Mouse (Mus musculus): Measurements from ENCODE around the gene Tent5a. TPM values are rescaled to one million over a fixed set of nuclear protein-coding genes. Genes with fewer than 3 reads are reported as not detected.

Gene Tent5a
- total RNA-seq (2021) (10 to 100 TPM; 11.0 to 12.5 TPM), polyA plus RNA-seq (2012; rRNA removed) (3.2 and 5.1 TPM in 2 replicates)
- long read RNA-seq, full-length matches to known transcripts = 3 of 6 reads
- long read RNA-seq, partial matches to known transcripts = 1 of 6 reads
- long read RNA-seq, other reads (novel, unspliced or antisense) = 2 of 6 reads

GRCm38 (mm10) chr9:85327242-85328211 is at the start of gene Tent5a:
Gene Tent5a (minus strand): TSS chr9:85327348.
- peak within 1 kb of the TSS; percentile 91 for H3K27ac ChIP-seq
- H3K9ac ChIP-seq (ENCODE audit: low read depth, low read length) = peak within 1 kb of the TSS; percentile 72
- peak; percentile 87 to 92 for DNase-seq
- H3K4me3 ChIP-seq = peak within 1 kb of the TSS; percentile 54
- H3K36me3 ChIP-seq (ENCODE audit: control insufficient read depth, insufficient read depth, low read length) = peaks cover 6% of the 10 kb centered on the region
- H3K4me1 ChIP-seq (ENCODE audit: control insufficient read depth, insufficient read depth, low read length) = no peaks in the 10 kb centered on the region
- peak; percentile 85 for TF ChIP-seq POLR2A (IDR thresholded peaks at IDR 0.05; ENCODE audit: insufficient read depth, low read depth, low read length)
- no peak for TF ChIP-seq EP300 (IDR thresholded peaks at IDR 0.05; ENCODE audit: insufficient read depth, low read depth, low read length)
- under 1% methylated on average over 72 of the region's 72 CpGs for WGBS
- no peaks in the 10 kb centered on the region for H3K27me3 ChIP-seq (ENCODE audit: control insufficient read depth, insufficient read depth, low read length)
- H3K79me2 ChIP-seq (replicated peaks; ENCODE audit: control insufficient read depth, insufficient read depth, low read length) = no peaks in the 10 kb centered on the region
- intact Hi-C loops (cut with DNase I) = loop anchor here (2.0 to 10.0 kb wide), 9 partner anchors 187 to 1370 kb away; no protein-coding TSS in a partner anchor

GRCm38 (mm10) chr9:85376643-85377307 is 49.6 kb upstream of the Tent5a start:
- 90% methylated on average over 3 of the region's 3 CpGs for WGBS
- no peaks in the 10 kb centered on the region for H3K4me1 ChIP-seq (ENCODE audit: control insufficient read depth, insufficient read depth, low read length)
- H3K36me3 ChIP-seq (ENCODE audit: control insufficient read depth, insufficient read depth, low read length) = no peaks in the 10 kb centered on the region
- DNase-seq = no peak
- intact Hi-C loops (cut with DNase I) = no loop called here
- no peak overlapping the region for H3K9ac ChIP-seq (ENCODE audit: low read depth, low read length)
- H3K27me3 ChIP-seq (ENCODE audit: control insufficient read depth, insufficient read depth, low read length) = no peaks in the 10 kb centered on the region
- H3K4me3 ChIP-seq = no peak overlapping the region
- H3K27ac ChIP-seq = no peak overlapping the region
- no peaks in the 10 kb centered on the region for H3K79me2 ChIP-seq (replicated peaks; ENCODE audit: control insufficient read depth, insufficient read depth, low read length)
- no peak for TF ChIP-seq EP300 (IDR thresholded peaks at IDR 0.05; ENCODE audit: insufficient read depth, low read depth, low read length)
- TF ChIP-seq POLR2A (IDR thresholded peaks at IDR 0.05; ENCODE audit: insufficient read depth, low read depth, low read length) = no peak
- TF ChIP-seq CTCF (IDR thresholded peaks at IDR 0.05) = no peak

GRCm38 (mm10) chr9:85375152-85375551 is 48.0 kb upstream of the Tent5a start:
- no peaks in the 10 kb centered on the region for H3K79me2 ChIP-seq (replicated peaks; ENCODE audit: control insufficient read depth, insufficient read depth, low read length)
- no peaks in the 10 kb centered on the region for H3K4me1 ChIP-seq (ENCODE audit: control insufficient read depth, insufficient read depth, low read length)
- H3K9ac ChIP-seq (ENCODE audit: low read depth, low read length) = no peak overlapping the region
- no peak for DNase-seq
- 71% methylated on average over 4 of the region's 4 CpGs for WGBS
- no peak overlapping the region for H3K4me3 ChIP-seq
- H3K36me3 ChIP-seq (ENCODE audit: control insufficient read depth, insufficient read depth, low read length) = no peaks in the 10 kb centered on the region
- intact Hi-C loops (cut with DNase I) = no loop called here
- no peaks in the 10 kb centered on the region for H3K27me3 ChIP-seq (ENCODE audit: control insufficient read depth, insufficient read depth, low read length)
- TF ChIP-seq EP300 (IDR thresholded peaks at IDR 0.05; ENCODE audit: insufficient read depth, low read depth, low read length) (no peak), POLR2A (IDR thresholded peaks at IDR 0.05; ENCODE audit: insufficient read depth, low read depth, low read length) (no peak), CTCF (IDR thresholded peaks at IDR 0.05) (no peak)
- H3K27ac ChIP-seq = no peak overlapping the region

- Histone ChIP-seq H3K36me3 (ENCODE audit: control insufficient read depth, insufficient read depth, low read length) (no peaks in the 10 kb centered on the region), H3K79me2 (replicated peaks; ENCODE audit: control insufficient read depth, insufficient read depth, low read length) (no peaks in the 10 kb centered on the region), H3K27me3 (ENCODE audit: control insufficient read depth, insufficient read depth, low read length) (no peaks in the 10 kb centered on the region), H3K9ac (ENCODE audit: low read depth, low read length) (no peak overlapping the region), H3K4me1 (ENCODE audit: control insufficient read depth, insufficient read depth, low read length) (no peaks in the 10 kb centered on the region; the same call in 1 of the 2 replicates), H3K27ac (no peak overlapping the region), H3K4me3 (no peak overlapping the region)
- TF ChIP-seq EP300 (IDR thresholded peaks at IDR 0.05; ENCODE audit: insufficient read depth, low read depth, low read length) = no peak
- TF ChIP-seq CTCF (IDR thresholded peaks at IDR 0.05) = no peak
- TF ChIP-seq POLR2A (IDR thresholded peaks at IDR 0.05; ENCODE audit: insufficient read depth, low read depth, low read length) = no peak
- 51% methylated on average over 1 of the region's 1 CpGs for WGBS
- DNase-seq = no peak
- intact Hi-C loops (cut with DNase I) = no loop called here
Measured at GRCm38 (mm10) chr9:85372034-85372433, 44.9 kb upstream of the Tent5a start.

GRCm38 (mm10) chr9:85369512-85369911 is 42.4 kb upstream of the Tent5a start:
- no peak for DNase-seq
- Histone ChIP-seq H3K27ac (no peak overlapping the region), H3K36me3 (ENCODE audit: control insufficient read depth, insufficient read depth, low read length) (no peaks in the 10 kb centered on the region), H3K4me3 (no peak overlapping the region), H3K27me3 (ENCODE audit: control insufficient read depth, insufficient read depth, low read length) (no peaks in the 10 kb centered on the region), H3K9ac (ENCODE audit: low read depth, low read length) (no peak overlapping the region), H3K79me2 (replicated peaks; ENCODE audit: control insufficient read depth, insufficient read depth, low read length) (no peaks in the 10 kb centered on the region), H3K4me1 (ENCODE audit: control insufficient read depth, insufficient read depth, low read length) (no peaks in the 10 kb centered on the region; the same call in 1 of the 2 replicates)
- 72% methylated on average over 5 of the region's 5 CpGs for WGBS
- no peak for TF ChIP-seq EP300 (IDR thresholded peaks at IDR 0.05; ENCODE audit: insufficient read depth, low read depth, low read length)
- TF ChIP-seq POLR2A (IDR thresholded peaks at IDR 0.05; ENCODE audit: insufficient read depth, low read depth, low read length) = no peak
- no peak for TF ChIP-seq CTCF (IDR thresholded peaks at IDR 0.05)
- intact Hi-C loops (cut with DNase I) = no loop called here
